Mouse (Mus musculus) liver, adult (tissue): Measurements from ENCODE around the gene Mecom.
A peak's percentile ranks its signal among the peaks of the same experiment; 100 is the strongest.

Source experiments
- GATA4 ChIP-seq: IDR thresholded peaks from 2 replicates; pipeline ENCODE4 v1.6.1; 2014; ENCODE audit warnings: mild to moderate bottlenecking, low read length; ENCODE audit not compliant: insufficient replicate concordance

Mecom gene

DNA sequence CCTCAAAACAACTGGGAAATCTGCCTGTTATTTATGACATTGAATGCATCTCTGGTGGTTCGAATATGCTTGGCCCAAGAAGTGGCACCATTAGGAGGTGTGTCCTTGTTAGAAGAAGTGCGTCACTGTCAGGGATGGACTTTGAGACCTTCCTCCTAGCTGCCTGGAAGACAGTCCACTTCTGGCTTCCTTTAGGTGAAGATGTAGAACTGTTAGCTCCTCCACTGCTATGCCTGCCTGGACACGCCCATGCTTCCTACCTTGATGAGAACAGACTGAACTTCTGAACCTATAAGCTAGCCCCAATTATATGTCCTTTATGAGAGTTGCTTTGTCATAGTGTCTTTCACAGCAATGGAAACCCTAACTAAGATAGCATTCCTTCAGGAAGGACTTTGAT lies 352.6 kb downstream of the Mecom start:
- TF ChIP-seq GATA4, result no peak

DNA sequence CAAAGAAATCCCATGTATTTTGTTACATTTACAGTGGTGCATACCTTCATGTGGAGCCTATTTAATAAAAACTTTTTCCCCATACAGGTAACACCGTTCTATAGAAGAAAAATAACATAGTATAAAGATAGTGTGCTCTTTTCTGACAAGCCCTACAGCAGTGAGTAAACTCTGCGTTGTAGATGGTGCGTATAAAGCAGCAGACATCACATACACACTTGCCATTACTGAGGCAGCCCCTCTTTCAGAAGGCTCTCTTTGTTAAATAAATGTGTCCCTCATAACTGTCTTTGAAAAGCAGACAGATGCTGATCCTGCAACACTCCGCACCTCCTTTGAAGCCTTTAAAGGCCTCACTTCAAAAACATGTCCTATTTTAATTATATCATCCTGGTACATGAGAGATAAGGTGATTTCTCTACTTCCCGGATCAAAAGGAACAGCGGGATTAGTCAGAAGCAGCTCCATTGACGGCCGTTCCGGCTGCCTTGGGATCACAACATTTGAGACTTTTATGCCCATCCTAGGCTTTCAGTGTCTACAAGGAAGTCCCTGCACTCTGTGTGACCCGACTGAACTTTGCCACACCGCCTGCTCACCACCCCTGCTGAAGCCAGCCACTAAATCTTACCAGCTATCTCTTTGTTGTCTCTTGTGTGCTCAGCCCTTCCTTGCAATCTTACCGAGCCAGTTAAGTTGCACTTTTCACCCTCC lies 355.4 kb downstream of the Mecom start:
- 0 out of 2 replicates have a peak, but pooled peaks have one; percentile 15 for TF ChIP-seq GATA4

DNA sequence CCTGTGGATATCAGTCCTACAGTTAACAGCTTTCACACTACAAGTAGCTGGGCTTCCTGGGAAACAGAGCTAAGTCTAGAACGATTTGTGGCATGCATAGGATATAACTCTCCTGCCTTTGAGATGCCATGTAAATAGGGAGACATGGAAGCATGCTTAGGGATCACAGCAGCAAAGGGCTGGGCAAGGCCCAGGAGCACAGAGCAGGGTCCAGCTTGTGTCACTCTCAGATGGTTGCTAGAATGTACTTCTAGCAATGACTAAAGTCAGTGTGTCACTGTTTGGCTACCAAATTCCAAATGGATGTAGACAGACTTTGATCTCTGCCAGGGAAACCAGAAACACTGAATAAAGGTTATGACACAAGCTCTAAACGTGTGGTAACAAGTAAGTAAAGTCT lies 358.5 kb downstream of the Mecom start:
- TF ChIP-seq GATA4, result no peak

DNA sequence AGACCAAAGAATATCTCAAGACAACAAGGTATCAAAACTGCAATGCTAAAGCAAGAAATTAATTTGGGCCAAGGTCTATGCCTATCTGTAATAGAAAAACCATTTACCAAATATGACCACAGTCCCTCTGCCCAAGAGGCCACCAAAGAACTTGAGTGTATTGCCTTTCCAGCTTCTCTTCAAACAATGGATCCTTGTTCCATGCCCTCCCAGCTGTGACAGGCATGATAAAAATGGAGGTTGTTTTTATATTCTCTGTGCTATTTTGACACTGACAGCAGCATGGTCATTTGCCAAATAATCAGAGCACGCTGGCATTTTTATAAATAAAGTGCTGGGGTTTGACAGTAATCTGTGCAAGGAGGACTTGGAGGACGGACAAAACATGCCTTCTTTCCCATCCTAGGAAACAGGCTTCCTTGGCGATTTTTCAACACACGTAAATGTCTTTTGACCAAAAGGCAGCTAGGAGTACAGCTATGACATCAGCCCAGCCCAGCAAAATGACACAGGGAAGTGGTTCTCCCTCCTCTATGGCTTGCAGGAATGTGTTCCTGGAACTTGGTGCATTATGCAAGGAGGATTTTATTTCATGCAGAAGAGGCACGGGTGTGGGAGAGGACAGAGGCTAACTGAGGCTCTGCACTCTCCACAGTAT lies 359.9 kb downstream of the Mecom start:
- TF ChIP-seq GATA4, result no peak

DNA sequence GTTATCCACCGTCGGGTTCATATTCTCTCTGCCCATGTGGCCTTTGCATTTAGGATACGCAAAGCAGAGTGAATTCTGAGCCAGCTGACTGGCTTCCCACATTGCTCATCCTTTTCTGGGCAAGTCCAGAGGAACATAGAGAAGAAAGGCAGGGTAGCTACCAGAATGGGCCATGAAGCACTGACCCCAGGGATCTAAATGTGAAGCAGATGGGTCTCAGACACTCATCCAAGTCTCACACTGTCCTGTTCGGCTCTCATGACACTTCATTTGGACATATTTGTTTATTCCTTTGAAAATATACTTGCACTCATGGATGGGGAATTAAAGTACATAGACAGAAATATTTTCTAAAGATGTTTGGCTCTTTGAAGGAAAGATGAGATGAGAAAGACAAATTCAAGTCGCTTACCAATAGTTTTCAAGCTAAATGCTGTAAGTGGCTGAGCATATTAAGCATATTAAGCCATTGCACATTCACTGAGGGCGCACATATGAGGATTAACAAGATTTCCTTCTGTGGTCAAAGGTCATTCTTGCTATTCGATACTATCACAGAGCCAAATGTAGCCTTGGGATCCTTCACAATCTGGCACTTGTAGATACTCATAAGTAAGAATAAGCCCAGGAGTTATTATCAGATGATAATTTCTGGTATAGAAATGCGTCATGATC lies 365.9 kb downstream of the Mecom start:
- no peak for TF ChIP-seq GATA4

DNA sequence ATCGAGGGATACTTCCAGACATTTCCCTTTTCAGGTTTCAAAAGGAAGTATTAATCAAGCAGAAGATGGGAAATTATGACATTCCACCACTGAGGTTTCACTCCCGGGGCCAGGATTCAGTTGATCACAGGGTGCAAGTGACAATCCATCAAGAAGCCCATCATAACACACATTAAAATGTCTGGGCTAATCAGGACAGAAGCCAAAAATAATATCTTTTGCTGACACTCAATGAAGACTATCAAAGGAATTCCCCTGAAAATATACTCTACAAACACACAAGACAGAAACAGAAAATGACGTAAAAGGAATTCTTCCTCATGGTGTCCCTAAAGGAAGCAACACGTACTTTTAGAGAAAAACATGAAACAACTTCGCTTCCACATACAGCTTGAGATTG lies 371.2 kb downstream of the Mecom start:
- no peak for TF ChIP-seq GATA4

DNA sequence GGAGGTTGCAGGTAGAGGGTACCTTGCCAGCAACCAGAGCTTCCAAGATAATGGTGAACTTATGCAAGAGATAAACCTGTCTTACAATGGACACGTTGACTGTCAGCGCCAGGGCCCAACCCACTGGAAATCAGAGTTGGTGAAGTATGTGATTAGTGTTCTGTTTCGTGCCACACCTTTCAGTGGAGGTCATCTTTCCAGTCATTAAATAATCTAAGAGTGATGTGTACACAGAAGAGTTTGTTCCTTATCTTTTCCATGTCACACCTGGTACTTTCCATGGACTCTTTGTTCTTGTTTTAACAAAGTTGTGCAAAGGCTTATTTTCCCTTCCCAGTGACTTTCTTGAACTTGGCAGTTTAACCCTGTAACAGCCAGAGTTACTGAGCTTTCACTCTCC lies 374.0 kb downstream of the Mecom start:
- no peak for TF ChIP-seq GATA4

DNA sequence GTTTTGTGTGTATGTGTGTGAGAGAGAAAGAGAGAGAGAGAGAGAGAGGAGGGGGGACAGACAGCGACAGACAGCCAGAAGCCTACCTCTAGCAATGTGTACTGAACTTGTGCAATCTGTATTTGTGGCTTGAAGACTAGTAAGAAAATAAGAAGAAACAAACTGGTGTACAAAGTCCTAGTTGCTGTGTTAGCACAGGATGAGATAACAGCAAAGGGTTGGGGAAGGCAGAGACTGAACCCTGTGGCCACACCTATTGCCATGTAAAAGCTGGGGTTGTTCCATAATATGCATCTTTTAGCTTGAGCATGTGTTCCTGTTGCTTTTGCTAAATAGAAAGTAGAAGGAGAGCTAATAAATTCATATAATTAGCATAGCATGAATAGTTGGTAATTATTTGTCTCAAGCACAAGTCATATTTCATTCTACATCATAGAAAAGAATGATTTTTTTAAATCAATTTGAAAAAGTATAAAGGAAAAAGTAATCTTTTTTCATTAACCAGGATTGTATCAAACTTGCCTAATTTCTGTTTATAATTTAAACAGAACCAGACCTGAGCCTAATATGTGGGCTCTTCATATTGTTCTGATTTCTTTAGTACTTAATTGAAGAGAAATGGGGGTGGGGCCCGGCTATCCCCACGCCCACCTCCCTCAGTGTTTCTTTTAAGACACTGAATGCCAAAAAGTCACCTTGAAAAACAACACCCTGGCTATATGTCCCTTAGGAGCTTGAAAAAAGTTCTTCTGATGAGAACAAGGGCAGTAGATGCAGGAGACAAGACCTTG lies 379.2 kb downstream of the Mecom start:
- TF ChIP-seq GATA4, result no peak

DNA sequence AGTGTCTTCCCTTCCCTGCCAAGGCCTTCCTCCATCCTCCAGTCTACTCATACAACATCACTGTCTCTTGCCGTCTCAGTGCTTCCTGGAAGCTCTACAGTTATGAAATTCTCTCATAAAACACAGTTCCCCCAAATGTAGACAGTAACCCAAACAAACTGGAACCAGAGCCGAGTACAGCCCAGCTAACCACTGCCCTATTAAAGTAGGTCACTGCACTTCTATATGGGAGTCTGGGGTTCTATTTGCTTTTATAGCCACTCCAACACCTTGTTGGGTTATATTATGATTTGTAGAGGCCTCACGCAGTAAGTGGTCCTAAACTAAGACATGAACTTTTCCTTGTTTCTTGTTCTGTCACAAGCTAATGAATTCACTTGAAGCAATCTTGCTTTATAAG lies 380.8 kb downstream of the Mecom start:
- no peak for TF ChIP-seq GATA4

DNA sequence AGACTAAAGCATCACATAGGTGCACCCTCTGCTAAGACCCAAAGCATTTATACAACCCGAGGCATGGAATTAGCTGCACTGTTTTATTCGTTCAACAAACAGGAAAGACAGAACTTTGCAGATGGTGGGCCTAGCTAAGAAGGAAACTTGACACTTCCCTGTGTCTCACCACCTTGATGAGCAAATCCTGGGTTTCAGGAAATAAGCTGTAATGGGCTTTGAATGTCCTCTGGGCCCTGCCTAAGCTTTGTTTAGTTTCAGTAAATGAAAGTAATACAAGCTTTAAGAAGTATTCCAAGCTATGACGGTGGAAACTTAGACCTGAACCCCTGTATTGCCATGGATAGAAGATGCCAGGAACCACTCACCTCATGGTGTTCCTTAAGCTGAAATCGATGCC lies 383.0 kb downstream of the Mecom start:
- no peak for TF ChIP-seq GATA4

DNA sequence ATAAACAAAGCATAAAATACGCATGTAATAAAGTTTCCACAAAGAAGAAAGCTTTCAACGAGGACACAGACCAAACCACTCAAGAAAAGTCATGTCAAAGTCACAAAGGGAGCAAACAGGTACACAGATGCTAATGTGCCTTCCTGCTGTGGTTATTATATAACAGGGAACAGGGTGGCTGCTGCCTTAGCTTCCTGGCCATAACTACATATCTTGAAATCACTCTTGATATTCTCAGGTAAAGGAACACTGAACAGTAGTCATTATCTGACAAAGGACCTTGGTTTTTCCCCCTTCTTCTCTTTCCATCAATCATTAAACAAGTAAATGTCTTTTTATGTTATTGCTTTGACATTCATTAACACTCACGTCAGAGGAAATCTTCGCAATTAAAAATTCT lies 384.4 kb downstream of the Mecom start:
- TF ChIP-seq GATA4, result no peak

DNA sequence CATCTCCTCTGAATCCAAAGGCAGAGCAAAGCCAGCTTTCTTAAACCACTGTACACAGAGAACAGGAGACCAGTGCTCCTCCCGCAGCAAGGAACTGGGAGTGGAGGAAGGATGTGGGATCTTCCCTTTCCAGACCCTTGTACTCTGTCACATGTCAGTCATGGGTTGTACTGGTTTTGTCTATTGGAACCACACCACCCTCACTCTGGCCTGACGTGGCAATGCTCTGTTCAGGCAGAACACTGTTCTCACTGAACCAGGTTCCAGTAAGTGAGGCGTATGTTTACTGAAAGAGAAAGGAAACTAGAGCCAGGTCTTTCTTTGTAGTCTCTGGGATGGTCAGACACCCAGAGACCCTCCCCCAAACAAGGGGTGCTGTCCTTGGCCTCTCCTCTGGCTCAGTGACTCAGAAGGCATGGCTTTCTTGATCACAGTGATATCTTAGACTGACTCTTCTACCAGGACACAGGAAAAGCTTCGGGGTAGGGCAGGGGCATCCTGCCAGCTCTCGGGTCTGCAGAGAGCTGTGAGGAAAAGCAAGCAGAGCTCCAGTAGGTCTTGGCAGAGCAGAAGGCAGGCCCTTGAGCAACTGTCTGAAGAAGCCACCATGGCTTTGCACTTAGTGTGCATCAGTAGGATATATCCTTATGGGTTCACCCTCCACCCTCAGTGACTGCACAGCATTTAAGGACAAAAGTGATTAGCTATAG lies 386.7 kb downstream of the Mecom start:
- TF ChIP-seq GATA4, result no peak

DNA sequence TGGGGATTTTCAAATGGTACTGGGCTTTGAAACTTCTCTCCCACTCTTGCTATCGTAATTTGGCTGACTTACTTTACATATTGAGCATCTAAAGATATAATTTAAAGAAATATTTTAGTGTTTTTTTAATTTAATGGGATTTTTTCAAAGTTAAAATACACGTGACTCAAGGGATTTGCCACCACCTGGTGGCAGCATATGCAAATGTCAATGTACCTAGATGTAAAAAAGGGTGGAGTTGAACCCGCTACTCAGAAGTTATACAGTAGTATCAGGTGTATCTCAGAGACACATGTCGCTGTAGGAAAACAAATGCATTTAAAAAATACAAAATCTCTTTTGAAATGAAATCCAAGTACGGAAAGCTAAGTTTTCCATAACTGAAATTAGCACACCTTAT lies 387.5 kb downstream of the Mecom start:
- no peak for TF ChIP-seq GATA4

DNA sequence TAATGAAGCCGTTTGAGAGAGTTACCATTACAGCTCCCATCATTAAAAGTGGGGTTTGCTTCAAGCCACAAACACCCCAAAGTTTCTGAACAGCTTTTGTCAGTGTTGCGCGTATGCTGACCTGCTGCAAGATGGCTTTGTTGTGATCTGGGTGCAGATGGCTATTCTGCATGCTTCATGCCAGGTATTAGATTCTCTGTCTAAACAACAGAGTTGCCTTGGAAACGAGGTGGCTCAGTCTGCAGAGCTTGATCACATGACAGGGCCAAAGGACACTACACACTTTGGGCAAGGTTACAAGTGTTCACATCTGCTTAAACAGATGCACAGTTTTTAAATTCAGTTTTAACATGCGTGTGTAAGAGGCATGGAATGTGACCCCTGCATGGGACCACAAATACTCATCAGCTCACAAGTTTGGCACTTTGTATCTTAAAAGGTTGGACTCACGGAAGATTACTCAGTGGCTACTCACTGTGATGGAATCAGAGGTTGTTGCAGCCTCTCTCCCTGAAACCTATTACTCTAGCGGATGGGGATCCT lies 390.6 kb downstream of the Mecom start:
- no peak for TF ChIP-seq GATA4

DNA sequence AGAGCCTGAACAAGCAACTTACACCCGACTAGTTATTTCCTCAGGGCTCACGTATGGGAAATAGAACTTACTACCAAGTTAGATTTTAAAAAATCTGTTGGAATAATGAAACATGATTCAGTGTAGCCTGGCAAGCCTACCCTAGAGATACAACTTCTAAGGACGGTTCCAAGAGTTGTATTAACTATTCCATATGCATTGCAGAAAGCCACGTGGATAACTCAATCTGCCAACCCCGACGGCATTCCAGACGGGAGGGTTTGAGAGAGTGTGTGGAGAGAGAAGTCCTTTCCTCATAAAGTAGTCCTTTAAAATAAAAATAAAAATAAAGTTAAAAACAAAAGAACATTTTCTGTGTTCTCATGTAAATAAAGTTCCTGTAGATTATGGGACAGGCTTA lies 393.4 kb downstream of the Mecom start:
- no peak for TF ChIP-seq GATA4
